Mouse (Mus musculus) heart, embryonic 10.5 days (tissue): ENCODE measurements around the gene Mrgprb3. TPM values are rescaled to one million over a fixed set of nuclear protein-coding genes. Genes with fewer than 3 reads are reported as not detected.

Experiments
- DNase-seq: peaks from one replicate; pipeline ENCODE4 v3.0.0-alpha.2; 2017; ENCODE audit warnings: low spot score
- H3K27ac ChIP-seq: fragments of 300-500 bp; sonication (generic); 2 replicates; pipeline ENCODE4 v1.5.1; 2016; ENCODE audit warnings: mild to moderate bottlenecking
- H3K27me3 ChIP-seq: fragments of 300-500 bp; sonication (generic); 2 replicates; pipeline ENCODE4 v1.6.1; 2016; ENCODE audit warnings: mild to moderate bottlenecking; ENCODE audit not compliant: poor library complexity, insufficient read depth, severe bottlenecking
- H3K36me3 ChIP-seq: fragments of 300-500 bp; sonication (generic); 2 replicates; pipeline ENCODE4 v1.6.1; 2016; ENCODE audit warnings: mild to moderate bottlenecking, moderate library complexity
- H3K4me1 ChIP-seq: fragments of 300-500 bp; sonication (generic); 2 replicates; pipeline ENCODE4 v1.6.1; 2016; ENCODE audit warnings: mild to moderate bottlenecking
- H3K4me3 ChIP-seq: fragments of 300-500 bp; sonication (generic); 2 replicates; pipeline ENCODE4 v1.5.1; 2016; ENCODE audit warnings: mild to moderate bottlenecking, moderate library complexity
- H3K9me3 ChIP-seq: fragments of 300-500 bp; sonication (generic); 2 replicates; pipeline ENCODE4 v1.6.1; 2016; ENCODE audit warnings: mild to moderate bottlenecking, moderate library complexity
- WGBS: fragments of 180-500 bp; shearing (Covaris S2); methylation state at CpG from one replicate; pipeline ENCODE4 v1.1.7; 2016; 5-methylcytosine and 5-hydroxymethylcytosine counted together
- polyA plus RNA-seq: library from polyadenylated mRNA; unstranded; fragments of >200 nt; fragmentation: Nextera tagmentation; extraction: Ambion mirVana; gene quantifications from 2 replicates; pipeline ENCODE4 v1.2.1, GENCODE M21; 2016

Gene Mrgprb3
- polyA plus RNA-seq, result not detected in 2 replicates

- no peaks in the 10 kb centered on the region for H3K36me3 ChIP-seq
- no peak within 1 kb of the TSS for H3K4me3 ChIP-seq
- H3K27me3 ChIP-seq, result no peaks in the 10 kb centered on the region
- H3K4me1 ChIP-seq, result no peaks in the 10 kb centered on the region
- H3K27ac ChIP-seq, result no peak within 1 kb of the TSS
- H3K9me3 ChIP-seq, result 0 out of 2 replicates have a peak, but pooled peaks cover 4% of the 10 kb centered on the region
- WGBS, result 84% methylated on average over 2 of the region's 2 CpGs
- DNase-seq, result no peak
Measured at GRCm38 (mm10) chr7:48643711-48644110, at the start of gene Mrgprb3. TSS of gene Mrgprb3 (minus strand) at chr7:48643811.

Other genes with a start within 250 kb of the Mrgprb3 start
- gene Mrgprb1, start 187.5 kb downstream of the Mrgprb3 start, polyA plus RNA-seq, result not detected in 2 replicates
- gene Mrgprx2, start 144.5 kb downstream of the Mrgprb3 start, polyA plus RNA-seq, result not detected in 2 replicates
- not detected in 2 replicates for gene Mrgprb2, start 85.7 kb downstream of the Mrgprb3 start, polyA plus RNA-seq
- 34.8 and 37.7 TPM in 2 replicates for gene Zdhhc13, start 145.2 kb upstream of the Mrgprb3 start, polyA plus RNA-seq
- gene Csrp3, start 204.2 kb upstream of the Mrgprb3 start, polyA plus RNA-seq, result 905 and 1,263 TPM in 2 replicates
- 21.9 and 25.4 TPM in 2 replicates for gene E2f8, start 237.8 kb upstream of the Mrgprb3 start, polyA plus RNA-seq